Mouse (Mus musculus) embryonic facial prominence, embryonic 12.5 days (tissue): ENCODE results near the gene Gm21994. TPM values are rescaled to one million over a fixed set of nuclear protein-coding genes. Genes with fewer than 3 reads are reported as not detected.
"Not testable (repeated sequence)": the region's sequence is repeated elsewhere in the genome, so short reads cannot be mapped to it uniquely, and the experiment has no call there.

Experiments used
- ATAC-seq: fragments of 200-750 bp; cut with Nextera tagmentation; 2 replicates; pipeline ENCODE4 v1.8.0; 2017; ENCODE audit not compliant: insufficient number of reproducible peaks, insufficient read depth, low FRiP score, low TSS enrichment
- H3K27ac ChIP-seq: fragments of 300-500 bp; sonication (generic); 2 replicates; pipeline ENCODE4 v1.5.1; 2016; ENCODE audit warnings: mild to moderate bottlenecking
- H3K27me3 ChIP-seq: fragments of 300-500 bp; sonication (generic); 2 replicates; pipeline ENCODE4 v1.6.1; 2016; ENCODE audit warnings: mild to moderate bottlenecking, moderate library complexity
- H3K36me3 ChIP-seq: fragments of 300-500 bp; sonication (generic); 2 replicates; pipeline ENCODE4 v1.6.1; 2016; ENCODE audit warnings: mild to moderate bottlenecking
- H3K4me1 ChIP-seq: fragments of 300-500 bp; sonication (generic); 2 replicates; pipeline ENCODE4 v1.6.1; 2016
- H3K4me2 ChIP-seq: fragments of 300-500 bp; sonication (generic); replicated peaks from 2 replicates; pipeline ENCODE4 v1.6.1; 2016; ENCODE audit warnings: mild to moderate bottlenecking, moderate library complexity
- H3K4me3 ChIP-seq: fragments of 300-500 bp; sonication (generic); 2 replicates; pipeline ENCODE4 v1.5.1; 2016; ENCODE audit warnings: mild to moderate bottlenecking
- H3K9ac ChIP-seq: fragments of 300-500 bp; sonication (generic); 2 replicates; pipeline ENCODE4 v1.6.1; 2016; ENCODE audit warnings: mild to moderate bottlenecking, moderate library complexity
- H3K9me3 ChIP-seq: fragments of 300-500 bp; sonication (generic); 2 replicates; pipeline ENCODE4 v1.6.1; 2016; ENCODE audit warnings: mild to moderate bottlenecking, moderate library complexity
- WGBS: fragments of 180-500 bp; shearing (Covaris S2); methylation state at CpG from one replicate; pipeline ENCODE4 v1.1.7; 2016; 5-methylcytosine and 5-hydroxymethylcytosine counted together
- polyA plus RNA-seq: library from polyadenylated mRNA; unstranded; fragments of >200 nt; fragmentation: Nextera tagmentation; extraction: Ambion mirVana; gene quantifications from 2 replicates; pipeline ENCODE4 v1.2.1, GENCODE M21; 2016

Gene Gm21994
- 5.1 and 6.3 TPM in 2 replicates for polyA plus RNA-seq

DNA sequence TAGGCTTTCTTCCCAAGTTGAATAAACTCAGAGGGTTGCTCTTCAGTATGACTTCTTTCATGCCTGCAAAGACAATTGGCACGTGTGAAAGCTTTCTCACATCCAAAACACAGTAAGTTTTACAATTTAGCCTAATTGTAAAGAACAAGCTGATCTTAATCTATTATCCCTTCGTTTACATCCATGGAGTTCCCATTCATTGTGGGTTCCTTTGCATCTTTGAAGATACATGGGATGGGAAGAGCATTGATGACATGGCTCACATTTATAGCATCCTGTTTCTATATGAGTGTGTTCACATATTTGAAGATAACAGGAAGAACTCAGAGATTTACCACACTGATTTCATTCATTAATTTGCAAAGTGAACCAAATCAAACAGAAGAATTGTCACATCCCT is at the start of gene Gm21994:
Gm21994 (minus strand) TSS at position 101 of the 400 bp plus-strand sequence.
- not testable (repeated sequence) for H3K27ac ChIP-seq, H3K4me1 ChIP-seq, H3K9ac ChIP-seq, H3K4me3 ChIP-seq, H3K9me3 ChIP-seq, H3K36me3 ChIP-seq, H3K27me3 ChIP-seq, H3K4me2 ChIP-seq, ATAC-seq
- WGBS: 55% methylated on average over 2 of the region's 2 CpGs

DNA sequence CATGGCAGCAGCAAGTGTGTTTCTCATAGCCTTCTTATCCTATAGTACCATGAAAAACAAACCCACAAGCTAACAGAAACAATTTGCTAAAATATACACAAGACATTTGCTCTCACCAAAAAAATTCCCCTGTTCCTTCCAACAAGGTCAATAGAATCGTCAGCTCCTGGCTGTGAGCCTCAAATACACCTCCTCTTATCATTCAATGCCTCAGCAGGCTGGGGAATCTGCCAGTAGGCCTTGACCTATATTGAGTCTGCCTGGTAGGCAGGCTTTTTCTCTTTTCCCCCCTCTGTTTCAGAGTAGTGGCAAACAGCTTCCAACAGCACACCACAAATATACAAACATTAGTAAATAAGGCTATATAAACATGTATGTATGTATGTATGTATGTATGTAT is 43.7 kb upstream of the Gm21994 start:
- Histone ChIP-seq H3K36me3 (no peaks in the 10 kb centered on the region), H3K27me3 (no peaks in the 10 kb centered on the region), H3K4me3 (no peak overlapping the region), H3K4me2 (no peak overlapping the region), H3K9ac (no peak overlapping the region), H3K27ac (no peak overlapping the region), H3K9me3 (no peaks in the 10 kb centered on the region), H3K4me1 (no peaks in the 10 kb centered on the region)
- 43% methylated on average over 1 of the region's 1 CpGs for WGBS
- ATAC-seq: no peak

DNA sequence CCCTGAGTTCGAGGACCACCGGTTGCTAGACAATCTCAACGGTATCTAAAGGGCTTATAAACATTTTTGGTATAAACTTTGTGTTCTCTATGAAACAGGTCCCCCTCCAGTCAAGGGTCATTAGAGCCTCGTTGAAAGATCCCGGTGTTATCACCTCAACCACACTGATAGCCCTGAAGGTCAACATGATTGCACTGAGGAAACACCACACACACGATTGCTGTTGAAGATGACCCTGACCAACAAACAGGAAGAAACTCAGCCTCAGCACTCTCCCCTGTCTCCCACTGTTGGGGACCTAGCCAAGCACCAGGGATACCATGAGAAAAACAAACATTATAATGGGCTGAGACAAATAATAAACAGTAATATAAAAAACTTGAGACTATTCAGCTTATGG is 38.3 kb upstream of the Gm21994 start:
- Histone ChIP-seq H3K4me3 (no peak overlapping the region), H3K4me1 (no peaks in the 10 kb centered on the region), H3K9ac (no peak overlapping the region), H3K4me2 (no peak overlapping the region), H3K27ac (no peak overlapping the region), H3K27me3 (no peaks in the 10 kb centered on the region), H3K36me3 (no peaks in the 10 kb centered on the region), H3K9me3 (no peaks in the 10 kb centered on the region)
- no peak for ATAC-seq
- WGBS: 87% methylated on average over 6 of the region's 6 CpGs

DNA sequence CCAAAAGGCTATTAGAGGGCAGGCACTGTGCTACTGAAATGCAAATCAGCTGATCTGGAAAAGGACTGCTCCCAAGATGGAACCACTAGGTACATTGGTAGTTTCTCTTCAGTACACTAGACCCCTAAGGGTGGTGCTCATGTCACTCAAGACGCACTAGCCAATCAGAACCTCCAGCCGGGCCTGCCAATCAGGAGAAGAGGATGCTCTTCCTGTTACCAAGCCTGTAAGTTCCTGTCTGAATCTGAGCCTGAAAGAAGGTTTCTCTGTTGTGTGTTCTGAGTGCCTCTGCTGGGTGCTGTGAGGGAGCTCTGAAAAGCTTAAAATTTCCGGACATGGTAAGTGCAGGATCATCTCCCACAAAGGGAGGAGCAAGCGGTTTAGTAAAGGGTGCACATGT is 1.9 kb upstream of the Gm21994 start, which contains the start of gene Gm14124:
Gm14124 (plus strand) TSS at position 227 of the 400 bp plus-strand sequence.
- not testable (repeated sequence) for H3K4me2 ChIP-seq, H3K27me3 ChIP-seq, H3K9ac ChIP-seq, H3K4me3 ChIP-seq, H3K9me3 ChIP-seq, ATAC-seq, H3K27ac ChIP-seq, H3K4me1 ChIP-seq, H3K36me3 ChIP-seq
- 85% methylated on average over 4 of the region's 4 CpGs for WGBS

DNA sequence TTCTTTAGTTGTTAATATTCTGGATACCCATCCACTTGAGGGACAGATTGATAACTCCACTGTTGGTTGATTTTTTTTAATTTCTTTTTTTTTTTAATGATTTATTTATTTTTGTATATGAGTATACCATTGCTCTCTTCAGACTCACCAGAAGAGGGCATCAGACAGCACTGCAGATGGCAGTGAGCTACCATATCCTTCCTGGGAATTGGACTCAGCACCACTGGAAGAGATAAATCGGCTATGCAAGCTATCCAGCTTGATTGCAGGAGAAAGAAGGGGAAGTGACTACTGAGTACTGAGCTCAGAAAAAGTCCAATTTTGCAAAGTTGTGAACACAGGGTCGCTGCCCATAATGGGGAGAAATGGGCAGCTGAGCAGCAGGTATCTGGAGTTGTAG is 1.5 kb upstream of the Gm21994 start:
- not testable (repeated sequence) for H3K27ac ChIP-seq, ATAC-seq, H3K4me3 ChIP-seq, H3K27me3 ChIP-seq, H3K4me2 ChIP-seq, H3K9ac ChIP-seq, H3K36me3 ChIP-seq, H3K9me3 ChIP-seq, H3K4me1 ChIP-seq
- 64% methylated on average over 2 of the region's 2 CpGs for WGBS

DNA sequence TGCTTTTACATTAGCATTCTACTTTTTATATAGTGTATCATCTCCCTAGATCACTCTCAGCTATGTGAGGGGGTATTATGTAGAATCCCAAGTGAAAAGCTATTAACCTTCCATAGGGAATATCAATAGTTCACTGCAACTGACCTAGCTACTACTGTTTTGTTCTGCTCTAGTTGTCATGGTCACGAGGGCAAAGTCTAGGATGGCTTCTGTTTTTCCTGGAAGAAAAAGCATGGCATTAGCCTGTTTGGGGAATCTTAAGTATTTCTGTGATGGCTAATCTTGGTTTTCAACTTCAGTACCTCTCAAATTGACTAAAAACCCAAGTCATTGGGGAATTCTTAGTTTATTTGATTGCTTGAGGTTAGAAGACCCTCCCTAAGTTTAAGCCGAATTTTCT is 12.2 kb downstream of the Gm21994 start:
- Histone ChIP-seq H3K9ac (no peak overlapping the region), H3K27me3 (no peaks in the 10 kb centered on the region), H3K36me3 (peaks cover 20% of the 10 kb centered on the region), H3K4me3 (no peak overlapping the region), H3K9me3 (peaks cover 11% of the 10 kb centered on the region; the same call in 1 of the 2 replicates), H3K4me2 (no peak overlapping the region), H3K27ac (no peak overlapping the region), H3K4me1 (no peaks in the 10 kb centered on the region)
- ATAC-seq: no peak
- 87% methylated on average over 2 of the region's 2 CpGs for WGBS

DNA sequence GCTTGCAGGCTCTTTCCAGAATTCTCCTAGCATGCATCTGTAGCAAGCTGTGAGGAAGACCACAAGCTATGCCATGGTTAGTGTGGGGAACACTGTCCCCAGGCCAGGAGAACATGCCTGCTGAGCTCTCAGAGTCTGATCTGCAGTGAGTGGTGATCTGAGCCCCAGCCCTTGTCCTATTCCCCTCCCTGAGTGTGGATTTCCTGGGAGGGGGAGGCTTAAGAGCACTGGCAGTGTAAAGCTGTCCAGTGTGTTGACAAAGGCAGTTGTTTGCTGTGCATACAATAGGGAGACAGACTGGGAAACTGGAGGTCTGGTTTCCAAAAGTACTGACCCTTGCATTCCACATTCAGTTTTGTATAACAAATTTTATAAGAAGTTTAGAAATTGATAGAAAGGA is 32.1 kb downstream of the Gm21994 start:
- H3K36me3 ChIP-seq, H3K27me3 ChIP-seq, ATAC-seq, H3K4me2 ChIP-seq, H3K9ac ChIP-seq, H3K4me1 ChIP-seq, H3K9me3 ChIP-seq, H3K4me3 ChIP-seq, H3K27ac ChIP-seq: not testable (repeated sequence)

DNA sequence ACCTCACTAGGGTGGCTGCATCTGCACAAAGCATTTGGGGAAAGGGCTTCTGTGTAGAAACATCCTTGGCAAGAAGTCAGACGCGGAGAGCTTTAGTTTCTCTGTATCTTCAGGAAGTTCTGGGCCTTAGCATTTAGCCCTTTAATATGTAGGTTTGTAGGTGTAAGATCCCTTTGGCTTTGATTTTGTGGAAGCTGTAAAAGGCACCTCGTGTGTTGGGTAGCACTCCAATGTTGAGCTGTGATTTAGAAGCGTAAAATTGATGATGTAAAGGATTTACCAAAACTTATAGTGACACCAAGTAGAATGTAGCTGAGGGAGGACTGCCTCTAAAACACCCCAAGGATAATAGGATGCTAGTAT is 37.0 kb downstream of the Gm21994 start:
- Histone ChIP-seq H3K9ac (peak overlapping the region; percentile 42; the same call in 1 of the 2 replicates), H3K4me2 (peak overlapping the region; percentile 36), H3K4me3 (peak overlapping the region; percentile 42)
- H3K27me3 ChIP-seq, H3K4me1 ChIP-seq, H3K9me3 ChIP-seq, ATAC-seq, H3K36me3 ChIP-seq, H3K27ac ChIP-seq: not testable (repeated sequence)
- 12% methylated on average over 4 of the region's 4 CpGs for WGBS

DNA sequence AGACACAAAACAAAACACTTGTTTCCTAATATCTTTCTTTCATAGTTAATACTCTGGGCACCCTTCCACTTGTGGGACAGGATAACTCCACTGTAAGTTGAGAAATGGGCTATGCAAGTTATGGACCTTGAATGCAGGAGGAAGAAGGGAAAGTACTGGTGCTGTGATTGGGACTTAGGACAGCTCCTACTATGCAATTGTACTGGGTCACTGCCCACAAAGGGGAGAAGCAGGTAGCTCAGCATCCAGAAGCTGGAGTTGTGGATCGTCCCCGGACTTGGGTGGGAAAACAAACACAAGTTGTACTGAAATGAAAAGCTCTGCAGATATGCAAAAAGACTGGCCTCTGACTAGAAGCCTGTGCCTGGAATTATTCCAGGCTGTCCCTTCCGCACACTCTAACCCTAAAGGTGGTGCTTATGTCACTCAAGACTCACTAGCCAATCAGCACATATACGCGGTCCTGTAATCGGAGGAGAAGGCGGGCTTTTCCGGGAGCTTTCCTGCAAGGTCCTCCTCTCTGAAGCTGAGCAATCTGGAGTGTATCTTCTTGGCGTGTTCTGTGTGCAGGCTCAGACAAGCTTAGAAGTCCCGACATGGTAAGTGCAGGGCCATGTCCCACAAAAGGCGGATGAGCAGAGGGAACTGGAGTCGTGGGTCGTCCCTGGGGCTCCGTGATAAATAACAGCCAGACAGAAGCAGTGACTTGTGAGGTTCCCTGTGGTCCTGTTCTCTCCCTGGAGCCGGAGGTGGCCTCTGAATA is 37.6 kb downstream of the Gm21994 start, which contains the start of gene Zfp937:
Zfp937 (plus strand) TSS at position 474 of the 763 bp plus-strand sequence.
- not testable (repeated sequence) for H3K4me1 ChIP-seq, H3K27me3 ChIP-seq, H3K27ac ChIP-seq, H3K9me3 ChIP-seq, H3K36me3 ChIP-seq
- peak; percentile 100 for ATAC-seq
- peak within 1 kb of the TSS; percentile 42; the same call in 1 of the 2 replicates for H3K9ac ChIP-seq
- H3K4me2 ChIP-seq: peak within 1 kb of the TSS; percentile 36
- H3K4me3 ChIP-seq: peak within 1 kb of the TSS; percentile 42
- 1% methylated on average over 15 of the region's 15 CpGs for WGBS

Other genes starting within 250 kb of the Gm21994 start
- 6.1 and 6.2 TPM in 2 replicates for gene Zfp120, start 118.9 kb downstream of the Gm21994 start, polyA plus RNA-seq
- not detected in 2 replicates for gene Gm10770, start 75.9 kb downstream of the Gm21994 start, polyA plus RNA-seq
- gene Gm14139, start 73.8 kb downstream of the Gm21994 start, polyA plus RNA-seq: not detected in 2 replicates
- 10.4 and 10.7 TPM in 2 replicates for gene Zfp937, start 37.5 kb downstream of the Gm21994 start, polyA plus RNA-seq
- gene Gm14124, start 1.9 kb upstream of the Gm21994 start, polyA plus RNA-seq: not detected in 2 replicates
- gene Gm10130, start 68.1 kb upstream of the Gm21994 start, polyA plus RNA-seq: 3.6 and 5.4 TPM in 2 replicates
- 10.4 and 11.0 TPM in 2 replicates for gene 3300002I08Rik, start 107.2 kb upstream of the Gm21994 start, polyA plus RNA-seq
- 9.4 and 10.2 TPM in 2 replicates for gene Zfp442, start 195.9 kb upstream of the Gm21994 start, polyA plus RNA-seq
- gene Zfp345, start 229.5 kb upstream of the Gm21994 start, polyA plus RNA-seq: 0.05 TPM in 1 of 2 replicates, not detected in the other